Mouse (Mus musculus) forebrain, embryonic 13.5 days (tissue): ENCODE measurements at regions not wholly inside any gene's neighbourhood (a gene's known extent, or its start where the extent isn't known, plus 50 kb on each side); places are given as distances from the start of the nearest gene placed in this dataset.

Experiments used
- ATAC-seq: fragments of 200-750 bp; cut with Nextera tagmentation; 2 replicates; pipeline ENCODE4 v1.8.0; 2017
- H3K27ac ChIP-seq: fragments of 300-500 bp; sonication (generic); 2 replicates; pipeline ENCODE4 v1.5.1; 2015; ENCODE audit warnings: inconsistent platforms, mild to moderate bottlenecking, moderate library complexity
- H3K27me3 ChIP-seq: fragments of 300-500 bp; sonication (generic); 2 replicates; pipeline ENCODE4 v1.6.1; 2015; ENCODE audit warnings: mild to moderate bottlenecking, inconsistent platforms
- H3K36me3 ChIP-seq: fragments of 300-500 bp; sonication (generic); 2 replicates; pipeline ENCODE4 v1.6.1; 2015; ENCODE audit warnings: mild to moderate bottlenecking, inconsistent platforms; ENCODE audit not compliant: poor library complexity, severe bottlenecking
- H3K4me1 ChIP-seq: fragments of 300-500 bp; sonication (generic); 2 replicates; pipeline ENCODE4 v1.6.1; 2015; ENCODE audit warnings: inconsistent platforms
- H3K4me2 ChIP-seq: fragments of 300-500 bp; sonication (generic); 2 replicates; pipeline ENCODE4 v1.6.1; 2015; ENCODE audit warnings: inconsistent platforms, mild to moderate bottlenecking, moderate library complexity
- H3K4me3 ChIP-seq: fragments of 300-500 bp; sonication (generic); 2 replicates; pipeline ENCODE4 v1.5.1; 2015; ENCODE audit warnings: mild to moderate bottlenecking, inconsistent platforms
- H3K9ac ChIP-seq: fragments of 300-500 bp; sonication (generic); 2 replicates; pipeline ENCODE4 v1.6.1; 2015; ENCODE audit warnings: mild to moderate bottlenecking, inconsistent platforms
- H3K9me3 ChIP-seq: fragments of 300-500 bp; sonication (generic); replicated peaks from 2 replicates; pipeline ENCODE4 v1.6.1; 2016; ENCODE audit warnings: inconsistent platforms
- WGBS: fragments of 180-500 bp; shearing (Covaris S2); methylation state at CpG from one replicate; pipeline ENCODE4 v1.1.7; 2015; 5-methylcytosine and 5-hydroxymethylcytosine counted together

- H3K27me3 ChIP-seq: no peaks in the 10 kb centered on the region
- no peaks in the 10 kb centered on the region for H3K4me1 ChIP-seq
- H3K4me3 ChIP-seq: no peak overlapping the region
- 0 out of 2 replicates have a peak, but pooled peaks cover 4% of the 10 kb centered on the region for H3K9me3 ChIP-seq
- H3K36me3 ChIP-seq: no peaks in the 10 kb centered on the region
- H3K27ac ChIP-seq: no peak overlapping the region
- no peak for ATAC-seq
- no peak overlapping the region for H3K9ac ChIP-seq
- H3K4me2 ChIP-seq: no peak overlapping the region
Measured at GRCm38 (mm10) chrX:23136710-23137109, 228.2 kb downstream of the Klhl13 start.

GRCm38 (mm10) chrX:23095867-23096266, 269.0 kb downstream of the Klhl13 start:
- Histone ChIP-seq H3K4me2 (no peak overlapping the region), H3K4me1 (no peaks in the 10 kb centered on the region), H3K9me3 (no peaks in the 10 kb centered on the region), H3K4me3 (no peak overlapping the region), H3K27me3 (no peaks in the 10 kb centered on the region), H3K9ac (no peak overlapping the region), H3K36me3 (no peaks in the 10 kb centered on the region), H3K27ac (no peak overlapping the region)
- 19% methylated on average over 1 of the region's 1 CpGs for WGBS
- peak; percentile 33; the same call in 1 of the 2 replicates for ATAC-seq

GRCm38 (mm10) chrX:23092774-23093173, 272.1 kb downstream of the Klhl13 start:
- Histone ChIP-seq H3K36me3 (no peaks in the 10 kb centered on the region), H3K4me2 (no peak overlapping the region), H3K27ac (no peak overlapping the region), H3K4me1 (no peaks in the 10 kb centered on the region), H3K27me3 (no peaks in the 10 kb centered on the region), H3K9me3 (no peaks in the 10 kb centered on the region), H3K4me3 (no peak overlapping the region), H3K9ac (no peak overlapping the region)
- ATAC-seq: no peak

GRCm38 (mm10) chrX:23066432-23066831, 298.4 kb downstream of the Klhl13 start:
- Histone ChIP-seq H3K9me3 (no peaks in the 10 kb centered on the region), H3K9ac (no peak overlapping the region), H3K36me3 (no peaks in the 10 kb centered on the region), H3K27ac (no peak overlapping the region), H3K27me3 (no peaks in the 10 kb centered on the region), H3K4me1 (no peaks in the 10 kb centered on the region), H3K4me3 (no peak overlapping the region), H3K4me2 (no peak overlapping the region)
- 86% methylated on average over 4 of the region's 4 CpGs for WGBS
- no peak for ATAC-seq

- Histone ChIP-seq H3K9ac (no peak overlapping the region), H3K36me3 (no peaks in the 10 kb centered on the region), H3K4me1 (no peaks in the 10 kb centered on the region), H3K4me3 (no peak overlapping the region), H3K27ac (no peak overlapping the region), H3K4me2 (no peak overlapping the region), H3K27me3 (no peaks in the 10 kb centered on the region), H3K9me3 (no peaks in the 10 kb centered on the region)
- ATAC-seq: peak; percentile 66; the same call in 1 of the 2 replicates
- WGBS: 69% methylated on average over 3 of the region's 3 CpGs
Measured at GRCm38 (mm10) chrX:23027622-23028021, 337.3 kb downstream of the Klhl13 start.

GRCm38 (mm10) chrX:23015562-23015961, 349.3 kb downstream of the Klhl13 start:
- Histone ChIP-seq H3K9me3 (no peaks in the 10 kb centered on the region), H3K36me3 (no peaks in the 10 kb centered on the region), H3K9ac (no peak overlapping the region), H3K27me3 (no peaks in the 10 kb centered on the region), H3K27ac (no peak overlapping the region), H3K4me1 (no peaks in the 10 kb centered on the region; the same call in 1 of the 2 replicates), H3K4me2 (no peak overlapping the region), H3K4me3 (no peak overlapping the region)
- peak; percentile 95 for ATAC-seq
- WGBS: 31% methylated on average over 1 of the region's 1 CpGs

GRCm38 (mm10) chrX:23015118-23015517, 349.8 kb downstream of the Klhl13 start:
- Histone ChIP-seq H3K4me2 (no peak overlapping the region), H3K27me3 (no peaks in the 10 kb centered on the region), H3K4me1 (no peaks in the 10 kb centered on the region; the same call in 1 of the 2 replicates), H3K4me3 (no peak overlapping the region), H3K27ac (no peak overlapping the region), H3K9me3 (no peaks in the 10 kb centered on the region), H3K36me3 (no peaks in the 10 kb centered on the region), H3K9ac (no peak overlapping the region)
- WGBS: 89% methylated on average over 1 of the region's 1 CpGs
- 0 out of 2 replicates have a peak, but pooled peaks have one; percentile 25 for ATAC-seq
